Mouse (Mus musculus): ENCODE results near the gene Vstm4. TPM values are rescaled to one million over a fixed set of nuclear protein-coding genes. Genes with fewer than 3 reads are reported as not detected.

The Vstm4 gene
- polyA plus RNA-seq, 1 experiment from 2014 or later = 2.2 TPM

GRCm38 (mm10) chr14:32964742-32965141, 108.2 kb downstream of the Vstm4 start:
- H3K4me3 ChIP-seq = no peak overlapping the region
- H3K27me3 ChIP-seq (replicated peaks; ENCODE audit: low read depth, poor library complexity, severe bottlenecking) = no peaks in the 10 kb centered on the region
- peak; percentile 47 for DNase-seq (ENCODE audit: low spot score)
- H3K27ac ChIP-seq (replicated peaks) = no peak overlapping the region
- peaks cover 33% of the 10 kb centered on the region for H3K4me1 ChIP-seq
- no peaks in the 10 kb centered on the region for H3K36me3 ChIP-seq (replicated peaks)
- 60% methylated on average over 10 of the region's 10 CpGs for WGBS
- H3K9me3 ChIP-seq = no peaks in the 10 kb centered on the region

DNA sequence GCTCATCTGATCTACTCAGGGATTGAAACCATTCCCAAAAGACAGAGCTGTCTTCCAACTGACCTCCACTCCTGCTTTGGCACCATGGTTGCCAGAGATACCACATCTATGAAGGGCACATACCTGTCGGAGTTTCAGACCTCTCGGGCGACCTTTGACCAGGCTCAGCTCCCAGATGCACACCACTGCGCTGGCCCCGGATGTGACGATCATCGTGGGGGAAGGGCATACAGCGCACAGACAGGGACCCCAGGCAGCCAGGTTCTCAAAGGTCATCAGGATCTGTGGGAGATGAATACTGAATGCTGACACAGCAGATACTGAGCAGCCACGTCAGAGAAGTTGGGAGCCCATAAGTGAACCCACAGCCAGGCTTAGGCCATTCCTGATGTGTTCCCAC, 114.1 kb downstream of the Vstm4 start:
- H3K9me3 ChIP-seq = no peaks in the 10 kb centered on the region
- H3K36me3 ChIP-seq (replicated peaks) = no peaks in the 10 kb centered on the region
- no peak for DNase-seq (ENCODE audit: low spot score)
- 71% methylated on average over 9 of the region's 9 CpGs for WGBS
- H3K4me3 ChIP-seq = no peak overlapping the region
- no peaks in the 10 kb centered on the region; the same call in 1 of the 2 replicates for H3K27me3 ChIP-seq (replicated peaks; ENCODE audit: low read depth, poor library complexity, severe bottlenecking)
- H3K27ac ChIP-seq (replicated peaks) = no peak overlapping the region
- H3K4me1 ChIP-seq = no peaks in the 10 kb centered on the region

GRCm38 (mm10) chr14:32984176-32984738, 127.7 kb downstream of the Vstm4 start:
- DNase-seq (ENCODE audit: low spot score) = no peak
- 0 out of 2 replicates have a peak, but pooled peaks cover 7% of the 10 kb centered on the region for H3K4me1 ChIP-seq
- no peaks in the 10 kb centered on the region for H3K36me3 ChIP-seq (replicated peaks)
- no peaks in the 10 kb centered on the region for H3K9me3 ChIP-seq
- H3K4me3 ChIP-seq = no peak overlapping the region
- 80% methylated on average over 6 of the region's 6 CpGs for WGBS
- no peak overlapping the region for H3K27ac ChIP-seq (replicated peaks)
- no peaks in the 10 kb centered on the region for H3K27me3 ChIP-seq (replicated peaks; ENCODE audit: low read depth, poor library complexity, severe bottlenecking)

GRCm38 (mm10) chr14:32986659-32987058, 130.1 kb downstream of the Vstm4 start:
- WGBS = 71% methylated on average over 4 of the region's 4 CpGs
- Histone ChIP-seq H3K27ac (replicated peaks) (no peak overlapping the region), H3K4me3 (no peak overlapping the region), H3K4me1 (0 out of 2 replicates have a peak, but pooled peaks cover 7% of the 10 kb centered on the region), H3K36me3 (replicated peaks) (no peaks in the 10 kb centered on the region), H3K27me3 (replicated peaks; ENCODE audit: low read depth, poor library complexity, severe bottlenecking) (no peaks in the 10 kb centered on the region), H3K9me3 (no peaks in the 10 kb centered on the region)
- no peak for DNase-seq (ENCODE audit: low spot score)

Other genes starting within 250 kb of the Vstm4 start
- 0.18 and 0.61 TPM in 2 replicates for gene 3425401B19Rik, start 171.5 kb upstream of the Vstm4 start, polyA plus RNA-seq (2016; fragmentation: Nextera tagmentation; extraction: Ambion mirVana)
- 0.10 and 0.24 TPM in 2 replicates for gene Tmem273, start 70.8 kb upstream of the Vstm4 start, polyA plus RNA-seq (2016; fragmentation: Nextera tagmentation; extraction: Ambion mirVana)
- not detected in 2 replicates for gene Fam170b, start 22.8 kb upstream of the Vstm4 start, polyA plus RNA-seq (2016; fragmentation: Nextera tagmentation; extraction: Ambion mirVana)
- 0.54 and 0.62 TPM in 2 replicates for gene Lrrc18, start 134.6 kb downstream of the Vstm4 start, polyA plus RNA-seq (2016; fragmentation: Nextera tagmentation; extraction: Ambion mirVana)